Mouse (Mus musculus): ENCODE data around the gene Hid1. TPM values are rescaled to one million over a fixed set of nuclear protein-coding genes. Genes with fewer than 3 reads are reported as not detected.

The Hid1 gene
- polyA plus RNA-seq, 1 experiment from 2014 or later, result 1.9 TPM

- no peaks in the 10 kb centered on the region for H3K36me3 ChIP-seq (ENCODE audit: control insufficient read depth, insufficient read depth)
- no peak overlapping the region for H3K27ac ChIP-seq (ENCODE audit: low read length)
- no peak for ATAC-seq (ENCODE audit: low read depth)
- 6% methylated on average over 63 of the region's 63 CpGs for WGBS (ENCODE audit: insufficient replicate concordance)
- no peak overlapping the region for H3K4me3 ChIP-seq (ENCODE audit: low read depth, low read length)
- H3K4me2 ChIP-seq (ENCODE audit: low read depth, low read length), result no peak overlapping the region
- no peaks in the 10 kb centered on the region; the same call in 1 of the 2 replicates for H3K4me1 ChIP-seq (ENCODE audit: control insufficient read depth, low read depth, low read length)
- no peak overlapping the region for H3K9ac ChIP-seq (ENCODE audit: low read depth, low read length)
- H3K9me3 ChIP-seq (replicated peaks; ENCODE audit: control insufficient read depth, low read length), result no peaks in the 10 kb centered on the region
- peaks cover 78% of the 10 kb centered on the region for H3K27me3 ChIP-seq (ENCODE audit: control insufficient read depth, insufficient read depth, low read depth, low read length)
Observed at GRCm38 (mm10) chr11:115318245-115319027, 49.1 kb downstream of the Hid1 start.

- H3K4me1 ChIP-seq (ENCODE audit: control insufficient read depth, low read depth, low read length), result no peaks in the 10 kb centered on the region; the same call in 1 of the 2 replicates
- H3K4me2 ChIP-seq (ENCODE audit: low read depth, low read length), result no peak overlapping the region
- no peak for ATAC-seq (ENCODE audit: low read depth)
- no peaks in the 10 kb centered on the region for H3K9me3 ChIP-seq (replicated peaks; ENCODE audit: control insufficient read depth, low read length)
- H3K27me3 ChIP-seq (ENCODE audit: control insufficient read depth, insufficient read depth, low read depth, low read length), result peaks cover 68% of the 10 kb centered on the region
- H3K36me3 ChIP-seq (ENCODE audit: control insufficient read depth, insufficient read depth), result no peaks in the 10 kb centered on the region
- no peak overlapping the region for H3K9ac ChIP-seq (ENCODE audit: low read depth, low read length)
- WGBS (ENCODE audit: insufficient replicate concordance), result 51% methylated on average over 7 of the region's 7 CpGs
- no peak overlapping the region for H3K27ac ChIP-seq (ENCODE audit: low read length)
- no peak overlapping the region for H3K4me3 ChIP-seq (ENCODE audit: low read depth, low read length)
Observed at GRCm38 (mm10) chr11:115317204-115317603, 50.4 kb downstream of the Hid1 start.

- Histone ChIP-seq H3K36me3 (ENCODE audit: control insufficient read depth, insufficient read depth) (no peaks in the 10 kb centered on the region), H3K27ac (ENCODE audit: low read length) (no peak overlapping the region), H3K4me3 (ENCODE audit: low read depth, low read length) (no peak overlapping the region), H3K4me1 (ENCODE audit: control insufficient read depth, low read depth, low read length) (no peaks in the 10 kb centered on the region), H3K27me3 (ENCODE audit: control insufficient read depth, insufficient read depth, low read depth, low read length) (peaks cover 38% of the 10 kb centered on the region), H3K9ac (ENCODE audit: low read depth, low read length) (no peak overlapping the region), H3K4me2 (ENCODE audit: low read depth, low read length) (no peak overlapping the region), H3K9me3 (replicated peaks; ENCODE audit: control insufficient read depth, low read length) (no peaks in the 10 kb centered on the region)
- 34% methylated on average over 2 of the region's 2 CpGs for WGBS (ENCODE audit: insufficient replicate concordance)
- ATAC-seq (ENCODE audit: low read depth), result no peak
Observed at GRCm38 (mm10) chr11:115314249-115314648, 53.3 kb downstream of the Hid1 start.

- no peak for ATAC-seq (ENCODE audit: low read depth)
- H3K36me3 ChIP-seq (ENCODE audit: control insufficient read depth, insufficient read depth), result no peaks in the 10 kb centered on the region
- H3K4me3 ChIP-seq (ENCODE audit: low read depth, low read length), result no peak overlapping the region
- no peaks in the 10 kb centered on the region for H3K4me1 ChIP-seq (ENCODE audit: control insufficient read depth, low read depth, low read length)
- H3K9ac ChIP-seq (ENCODE audit: low read depth, low read length), result no peak overlapping the region
- no peak overlapping the region for H3K4me2 ChIP-seq (ENCODE audit: low read depth, low read length)
- H3K27ac ChIP-seq (ENCODE audit: low read length), result no peak overlapping the region
- H3K27me3 ChIP-seq (ENCODE audit: control insufficient read depth, insufficient read depth, low read depth, low read length), result 0 out of 2 replicates have a peak, but pooled peaks cover 2% of the 10 kb centered on the region
- no peaks in the 10 kb centered on the region for H3K9me3 ChIP-seq (replicated peaks; ENCODE audit: control insufficient read depth, low read length)
- 36% methylated on average over 1 of the region's 1 CpGs for WGBS (ENCODE audit: insufficient replicate concordance)
Observed at GRCm38 (mm10) chr11:115308781-115309180, 58.8 kb downstream of the Hid1 start.

- no peak for ATAC-seq (ENCODE audit: low read depth)
Observed at GRCm38 (mm10) chr11:115306863-115307262, 60.7 kb downstream of the Hid1 start, which contains the start of gene Otop2. Otop2 (plus strand) TSS chr11:115307163.

GRCm38 (mm10) chr11:115303167-115303566 is 64.4 kb downstream of the Hid1 start:
- no peak overlapping the region for H3K4me3 ChIP-seq (ENCODE audit: low read depth, low read length)

More at GRCm38 (mm10) chr11:115306863-115307262, 60.7 kb downstream of the Hid1 start, which contains the start of gene Otop2:
- Histone ChIP-seq H3K4me3 (ENCODE audit: low read depth, low read length) (no peak within 1 kb of the TSS), H3K9me3 (replicated peaks; ENCODE audit: control insufficient read depth, low read length) (no peaks in the 10 kb centered on the region), H3K27me3 (ENCODE audit: control insufficient read depth, insufficient read depth, low read depth, low read length) (no peaks in the 10 kb centered on the region), H3K4me2 (ENCODE audit: low read depth, low read length) (no peak within 1 kb of the TSS), H3K4me1 (ENCODE audit: control insufficient read depth, low read depth, low read length) (no peaks in the 10 kb centered on the region), H3K27ac (ENCODE audit: low read length) (no peak within 1 kb of the TSS), H3K36me3 (ENCODE audit: control insufficient read depth, insufficient read depth) (no peaks in the 10 kb centered on the region), H3K9ac (ENCODE audit: low read depth, low read length) (no peak within 1 kb of the TSS)
- WGBS (ENCODE audit: insufficient replicate concordance), result 29% methylated on average over 8 of the region's 8 CpGs

GRCm38 (mm10) chr11:115301351-115301750 is 66.2 kb downstream of the Hid1 start:
- Histone ChIP-seq H3K9me3 (replicated peaks; ENCODE audit: control insufficient read depth, low read length) (no peaks in the 10 kb centered on the region), H3K27me3 (ENCODE audit: control insufficient read depth, insufficient read depth, low read depth, low read length) (peaks cover 15% of the 10 kb centered on the region; the same call in 1 of the 2 replicates), H3K36me3 (ENCODE audit: control insufficient read depth, insufficient read depth) (no peaks in the 10 kb centered on the region), H3K4me2 (ENCODE audit: low read depth, low read length) (no peak overlapping the region), H3K27ac (ENCODE audit: low read length) (no peak overlapping the region), H3K4me3 (ENCODE audit: low read depth, low read length) (no peak overlapping the region), H3K9ac (ENCODE audit: low read depth, low read length) (no peak overlapping the region), H3K4me1 (ENCODE audit: control insufficient read depth, low read depth, low read length) (no peaks in the 10 kb centered on the region)
- WGBS (ENCODE audit: insufficient replicate concordance), result 54% methylated on average over 2 of the region's 2 CpGs
- no peak for ATAC-seq (ENCODE audit: low read depth)

More at GRCm38 (mm10) chr11:115303167-115303566, 64.4 kb downstream of the Hid1 start:
- Histone ChIP-seq H3K36me3 (ENCODE audit: control insufficient read depth, insufficient read depth) (no peaks in the 10 kb centered on the region), H3K4me2 (ENCODE audit: low read depth, low read length) (no peak overlapping the region), H3K9ac (ENCODE audit: low read depth, low read length) (no peak overlapping the region), H3K4me1 (ENCODE audit: control insufficient read depth, low read depth, low read length) (no peaks in the 10 kb centered on the region), H3K27ac (ENCODE audit: low read length) (no peak overlapping the region), H3K27me3 (ENCODE audit: control insufficient read depth, insufficient read depth, low read depth, low read length) (peaks cover 3% of the 10 kb centered on the region; the same call in 1 of the 2 replicates), H3K9me3 (replicated peaks; ENCODE audit: control insufficient read depth, low read length) (no peaks in the 10 kb centered on the region)
- no peak for ATAC-seq (ENCODE audit: low read depth)
- 47% methylated on average over 8 of the region's 8 CpGs for WGBS (ENCODE audit: insufficient replicate concordance)

- no peaks in the 10 kb centered on the region for H3K9me3 ChIP-seq (replicated peaks; ENCODE audit: control insufficient read depth, low read length)
- H3K4me2 ChIP-seq (ENCODE audit: low read depth, low read length), result no peak overlapping the region
- peaks cover 15% of the 10 kb centered on the region; the same call in 1 of the 2 replicates for H3K27me3 ChIP-seq (ENCODE audit: control insufficient read depth, insufficient read depth, low read depth, low read length)
- WGBS (ENCODE audit: insufficient replicate concordance), result 58% methylated on average over 4 of the region's 4 CpGs
- ATAC-seq (ENCODE audit: low read depth), result no peak
- H3K4me1 ChIP-seq (ENCODE audit: control insufficient read depth, low read depth, low read length), result no peaks in the 10 kb centered on the region
- no peaks in the 10 kb centered on the region for H3K36me3 ChIP-seq (ENCODE audit: control insufficient read depth, insufficient read depth)
- no peak overlapping the region for H3K4me3 ChIP-seq (ENCODE audit: low read depth, low read length)
- H3K27ac ChIP-seq (ENCODE audit: low read length), result no peak overlapping the region
- no peak overlapping the region for H3K9ac ChIP-seq (ENCODE audit: low read depth, low read length)
Observed at GRCm38 (mm10) chr11:115300745-115301144, 66.8 kb downstream of the Hid1 start.

- WGBS (ENCODE audit: insufficient replicate concordance), result 41% methylated on average over 8 of the region's 8 CpGs
- Histone ChIP-seq H3K36me3 (ENCODE audit: control insufficient read depth, insufficient read depth) (no peaks in the 10 kb centered on the region; the same call in 1 of the 2 replicates), H3K9me3 (replicated peaks; ENCODE audit: control insufficient read depth, low read length) (no peaks in the 10 kb centered on the region), H3K9ac (ENCODE audit: low read depth, low read length) (no peak overlapping the region), H3K4me2 (ENCODE audit: low read depth, low read length) (0 out of 2 replicates have a peak overlapping the region, but pooled peaks have one; percentile 49), H3K27me3 (ENCODE audit: control insufficient read depth, insufficient read depth, low read depth, low read length) (peaks cover 15% of the 10 kb centered on the region; the same call in 1 of the 2 replicates), H3K4me3 (ENCODE audit: low read depth, low read length) (no peak overlapping the region), H3K27ac (ENCODE audit: low read length) (no peak overlapping the region), H3K4me1 (ENCODE audit: control insufficient read depth, low read depth, low read length) (no peaks in the 10 kb centered on the region)
- ATAC-seq (ENCODE audit: low read depth), result no peak
Observed at GRCm38 (mm10) chr11:115298160-115298559, 69.4 kb downstream of the Hid1 start.
